Mouse (Mus musculus): ENCODE data around the gene Noc3l. TPM values are rescaled to one million over a fixed set of nuclear protein-coding genes. Genes with fewer than 3 reads are reported as not detected.

Noc3l gene
- 5.9 and 7.2 TPM in 2 replicates for polyA plus RNA-seq (2012; ENCODE audit: insufficient read depth, insufficient read length, missing spikeins)

- no peak for TF ChIP-seq POLR2A (IDR thresholded peaks at IDR 0.05; ENCODE audit: borderline replicate concordance, low read depth, low read length)
- peak; percentile 77 for TF ChIP-seq CTCF (IDR thresholded peaks at IDR 0.05; ENCODE audit: low read depth, low read length)
- peak within 1 kb of the TSS; percentile 14; the same call in 1 of the 2 replicates for H3K27ac ChIP-seq (ENCODE audit: insufficient read depth, low read depth, low read length)
- peak within 1 kb of the TSS; percentile 79 for H3K4me3 ChIP-seq (ENCODE audit: insufficient read depth, low read length)
- peaks cover 5% of the 10 kb centered on the region for H3K4me1 ChIP-seq (ENCODE audit: control insufficient read depth, insufficient read depth, low read length)
Measured at GRCm38 (mm10) chr19:38818766-38819426, at the start of gene Noc3l. Noc3l (minus strand) TSS chr19:38819237.

GRCm38 (mm10) chr19:38862523-38862922 is 43.5 kb upstream of the Noc3l start:
- Histone ChIP-seq H3K4me1 (ENCODE audit: control insufficient read depth, insufficient read depth, low read length) (peaks cover 2% of the 10 kb centered on the region), H3K27ac (ENCODE audit: insufficient read depth, low read depth, low read length) (no peak overlapping the region), H3K4me3 (ENCODE audit: insufficient read depth, low read length) (no peak overlapping the region)
- no peak for TF ChIP-seq POLR2A (IDR thresholded peaks at IDR 0.05; ENCODE audit: borderline replicate concordance, low read depth, low read length)
- no peak for TF ChIP-seq CTCF (IDR thresholded peaks at IDR 0.05; ENCODE audit: low read depth, low read length)

GRCm38 (mm10) chr19:38858224-38858623 is 39.2 kb upstream of the Noc3l start:
- TF ChIP-seq POLR2A (IDR thresholded peaks at IDR 0.05; ENCODE audit: borderline replicate concordance, low read depth, low read length) (no peak), CTCF (IDR thresholded peaks at IDR 0.05; ENCODE audit: low read depth, low read length) (no peak)

GRCm38 (mm10) chr19:38846373-38846772 is 27.3 kb upstream of the Noc3l start:
- Histone ChIP-seq H3K27ac (ENCODE audit: insufficient read depth, low read depth, low read length) (peak overlapping the region; percentile 24; the same call in 1 of the 2 replicates), H3K4me1 (ENCODE audit: control insufficient read depth, insufficient read depth, low read length) (peaks cover 7% of the 10 kb centered on the region), H3K4me3 (ENCODE audit: insufficient read depth, low read length) (no peak overlapping the region)
- TF ChIP-seq CTCF (IDR thresholded peaks at IDR 0.05; ENCODE audit: low read depth, low read length) (no peak), POLR2A (IDR thresholded peaks at IDR 0.05; ENCODE audit: borderline replicate concordance, low read depth, low read length) (no peak)

More at GRCm38 (mm10) chr19:38858224-38858623, 39.2 kb upstream of the Noc3l start:
- H3K4me1 ChIP-seq (ENCODE audit: control insufficient read depth, insufficient read depth, low read length): peaks cover 2% of the 10 kb centered on the region
- no peak overlapping the region for H3K27ac ChIP-seq (ENCODE audit: insufficient read depth, low read depth, low read length)
- H3K4me3 ChIP-seq (ENCODE audit: insufficient read depth, low read length): no peak overlapping the region

GRCm38 (mm10) chr19:38844817-38845216 is 25.8 kb upstream of the Noc3l start:
- Histone ChIP-seq H3K27ac (ENCODE audit: insufficient read depth, low read depth, low read length) (no peak overlapping the region), H3K4me3 (ENCODE audit: insufficient read depth, low read length) (no peak overlapping the region), H3K4me1 (ENCODE audit: control insufficient read depth, insufficient read depth, low read length) (peaks cover 7% of the 10 kb centered on the region)
- TF ChIP-seq CTCF (IDR thresholded peaks at IDR 0.05; ENCODE audit: low read depth, low read length) (no peak), POLR2A (IDR thresholded peaks at IDR 0.05; ENCODE audit: borderline replicate concordance, low read depth, low read length) (no peak)

GRCm38 (mm10) chr19:38837171-38837641 is 18.2 kb upstream of the Noc3l start:
- Histone ChIP-seq H3K4me1 (ENCODE audit: control insufficient read depth, insufficient read depth, low read length) (peaks cover 3% of the 10 kb centered on the region; the same call in 1 of the 2 replicates), H3K4me3 (ENCODE audit: insufficient read depth, low read length) (peak overlapping the region; percentile 87), H3K27ac (ENCODE audit: insufficient read depth, low read depth, low read length) (peak overlapping the region; percentile 56; the same call in 1 of the 2 replicates)
- no peak for TF ChIP-seq CTCF (IDR thresholded peaks at IDR 0.05; ENCODE audit: low read depth, low read length)
- no peak for TF ChIP-seq POLR2A (IDR thresholded peaks at IDR 0.05; ENCODE audit: borderline replicate concordance, low read depth, low read length)

GRCm38 (mm10) chr19:38836438-38837170 is 17.6 kb upstream of the Noc3l start, which contains the start of gene Tbc1d12:
Tbc1d12 (plus strand) TSS chr19:38836579.
- TF ChIP-seq CTCF (IDR thresholded peaks at IDR 0.05; ENCODE audit: low read depth, low read length): no peak
- peak within 1 kb of the TSS; percentile 87 for H3K4me3 ChIP-seq (ENCODE audit: insufficient read depth, low read length)
- peak within 1 kb of the TSS; percentile 56 for H3K27ac ChIP-seq (ENCODE audit: insufficient read depth, low read depth, low read length)
- peaks cover 3% of the 10 kb centered on the region; the same call in 1 of the 2 replicates for H3K4me1 ChIP-seq (ENCODE audit: control insufficient read depth, insufficient read depth, low read length)

- peaks cover 3% of the 10 kb centered on the region; the same call in 1 of the 2 replicates for H3K4me1 ChIP-seq (ENCODE audit: control insufficient read depth, insufficient read depth, low read length)
- H3K4me3 ChIP-seq (ENCODE audit: insufficient read depth, low read length): peak overlapping the region; percentile 87
- TF ChIP-seq POLR2A (IDR thresholded peaks at IDR 0.05; ENCODE audit: borderline replicate concordance, low read depth, low read length) (no peak), CTCF (IDR thresholded peaks at IDR 0.05; ENCODE audit: low read depth, low read length) (no peak)
- H3K27ac ChIP-seq (ENCODE audit: insufficient read depth, low read depth, low read length): peak overlapping the region; percentile 20
Measured at GRCm38 (mm10) chr19:38836084-38836437, 17.0 kb upstream of the Noc3l start.

- Histone ChIP-seq H3K27ac (ENCODE audit: insufficient read depth, low read depth, low read length) (no peak overlapping the region), H3K4me3 (ENCODE audit: insufficient read depth, low read length) (no peak overlapping the region), H3K4me1 (ENCODE audit: control insufficient read depth, insufficient read depth, low read length) (peaks cover 3% of the 10 kb centered on the region; the same call in 1 of the 2 replicates)
- TF ChIP-seq POLR2A (IDR thresholded peaks at IDR 0.05; ENCODE audit: borderline replicate concordance, low read depth, low read length): no peak
- TF ChIP-seq CTCF (IDR thresholded peaks at IDR 0.05; ENCODE audit: low read depth, low read length): no peak
Measured at GRCm38 (mm10) chr19:38833224-38833623, 14.2 kb upstream of the Noc3l start.
